Mouse (Mus musculus) kidney, adult 11 months (tissue): Measurements from ENCODE around the gene Idnk.
"Not testable (repeated sequence)": the region's sequence is repeated elsewhere in the genome, so short reads cannot be mapped to it uniquely, and the experiment has no call there.

Experiments
- DNase-seq: peaks from one replicate; pipeline ENCODE4 v3.0.0; 2022

Gene Idnk

DNA sequence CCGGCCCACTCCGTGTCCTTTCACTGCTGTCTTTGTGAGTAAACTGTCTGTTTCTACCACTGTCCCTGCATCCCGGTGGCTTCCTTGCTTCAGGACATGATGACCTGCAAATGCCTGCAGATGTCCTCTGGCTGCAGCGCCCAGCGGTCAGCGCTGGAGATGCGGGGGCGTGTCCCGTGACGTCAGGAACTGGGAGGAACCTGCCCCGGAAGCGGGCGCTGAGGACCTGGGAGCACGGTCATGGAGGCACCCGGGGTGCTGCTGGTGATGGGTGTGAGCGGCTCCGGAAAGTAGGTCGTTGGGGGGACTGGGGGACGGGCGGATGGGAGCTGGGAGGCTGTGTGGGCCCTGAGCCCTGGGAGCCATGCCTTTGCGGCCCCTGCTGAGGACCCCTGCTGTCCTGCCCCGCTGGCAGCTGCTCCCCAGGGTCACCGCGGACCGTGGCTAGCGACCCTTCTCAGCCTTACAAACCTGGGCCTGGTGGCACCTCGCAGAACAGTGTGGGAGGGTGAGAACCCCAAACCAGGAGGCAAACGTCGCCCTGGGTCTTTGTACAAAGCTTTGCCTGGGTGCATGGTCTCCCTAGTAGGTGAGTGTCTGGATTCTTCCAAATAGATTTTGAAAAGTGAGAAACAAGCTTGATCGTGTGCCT, at the start of gene Idnk:
Gene Idnk, plus strand, starts transcription at position 203 of the 652 bp plus-strand sequence.
- peak; percentile 84 for DNase-seq

- no peak for DNase-seq
Measured at GRCm38 (mm10) chr13:58111306-58111705, 46.1 kb upstream of the Idnk start.

DNA sequence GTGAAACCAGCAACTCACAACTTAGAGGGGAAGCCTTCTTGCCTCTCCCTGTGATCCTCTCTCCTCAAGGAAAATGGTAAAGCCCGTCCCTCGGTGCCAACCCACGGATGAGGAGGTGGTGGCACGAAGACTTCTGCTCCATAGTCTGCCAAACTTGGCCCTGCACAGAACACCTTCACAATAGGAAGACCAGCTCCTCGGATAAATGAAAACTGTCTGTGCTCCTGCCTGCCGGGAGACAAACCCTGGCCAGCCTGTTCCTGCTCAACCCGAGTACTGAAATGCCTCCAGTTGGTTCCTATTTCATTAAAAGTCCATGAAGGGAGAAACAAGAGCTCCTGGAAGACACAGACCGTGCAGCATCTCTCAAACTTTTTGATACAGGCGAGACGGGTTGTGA, 45.3 kb upstream of the Idnk start:
- no peak for DNase-seq

- DNase-seq: no peak
Measured at GRCm38 (mm10) chr13:58112601-58113041, 44.8 kb upstream of the Idnk start.

DNA sequence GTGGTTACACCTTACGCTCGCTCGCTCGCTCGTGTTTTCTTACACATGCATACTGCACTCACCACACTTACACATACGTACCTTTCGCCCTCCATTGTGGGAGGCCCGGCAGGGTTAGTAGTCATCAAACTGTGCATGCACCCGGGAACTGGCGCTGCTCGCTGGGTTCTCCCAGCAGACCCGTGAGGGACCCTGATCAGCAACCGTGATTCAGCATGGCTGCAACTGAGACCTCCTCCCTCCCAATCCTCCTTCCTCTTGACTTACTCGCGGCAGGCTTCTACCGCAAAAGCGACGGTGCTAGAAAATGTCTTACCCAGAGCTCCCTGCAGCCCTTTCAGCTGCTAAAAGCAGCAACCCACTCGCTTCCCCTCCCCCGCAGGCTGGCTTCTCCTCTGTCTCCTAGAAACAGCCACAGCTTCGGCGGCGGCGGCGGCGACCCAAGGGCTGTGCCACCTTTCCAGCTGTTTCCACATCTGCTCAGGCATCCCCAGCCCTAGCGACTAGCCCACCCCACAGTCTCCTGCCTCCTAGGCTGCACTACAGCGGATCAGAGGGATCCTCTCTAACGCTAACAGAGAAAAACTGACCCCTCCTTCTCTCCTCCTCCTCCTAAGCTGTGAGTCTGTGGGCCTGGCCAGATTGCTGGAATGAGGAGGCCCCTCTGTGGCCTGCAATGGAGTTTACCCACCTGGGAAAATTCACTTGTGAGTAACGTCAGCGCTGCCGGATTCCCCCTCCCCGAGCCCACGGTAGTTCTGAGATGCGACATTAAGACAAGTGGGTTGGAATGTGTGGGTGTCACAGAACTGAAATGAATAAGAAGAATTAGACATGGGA, 44.2 kb upstream of the Idnk start, which contains the start of gene Klhl3:
Gene Klhl3, minus strand, starts transcription at position 532 of the 840 bp plus-strand sequence.
- DNase-seq: peak; percentile 53

DNA sequence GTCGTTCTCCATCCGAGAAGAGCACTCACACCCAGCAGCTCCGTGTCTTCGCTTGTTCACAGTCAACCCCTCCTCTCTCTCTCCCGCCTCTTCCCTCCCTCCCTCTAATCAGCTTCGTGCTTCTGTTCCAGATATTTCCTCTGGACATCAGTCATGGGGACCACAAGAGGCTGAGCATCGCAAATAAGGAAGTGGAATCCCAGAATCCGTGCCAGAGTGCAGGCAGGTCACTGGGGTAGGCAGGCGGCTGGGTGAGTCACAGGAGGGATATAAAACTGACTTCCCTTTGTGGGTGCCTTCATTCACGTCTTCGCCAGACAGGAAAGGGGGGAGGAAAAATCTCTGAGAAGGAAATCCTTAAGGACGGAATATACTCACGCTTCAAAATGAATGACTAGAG, 42.2 kb upstream of the Idnk start:
- peak; percentile 59 for DNase-seq

DNA sequence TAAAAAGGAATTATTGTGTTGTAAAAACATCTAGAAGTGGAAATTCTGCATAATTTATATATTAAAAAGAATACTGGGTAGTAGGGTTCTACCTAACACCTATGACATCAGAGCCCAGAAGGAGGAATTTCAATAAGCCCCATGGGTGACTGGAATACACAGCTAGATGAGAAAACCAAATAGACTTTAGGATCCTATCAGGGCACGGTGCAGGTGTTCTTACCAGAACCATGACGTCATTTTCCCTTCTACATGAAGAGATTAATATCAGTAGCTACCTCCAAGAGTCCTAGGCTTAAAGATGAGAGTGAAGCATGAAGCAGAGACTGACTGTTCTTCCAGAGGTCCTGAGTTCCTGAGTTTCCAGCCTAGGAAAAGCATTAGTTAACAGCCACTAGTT, 40.6 kb upstream of the Idnk start:
- no peak for DNase-seq

GRCm38 (mm10) chr13:58117318-58118017, 40.0 kb upstream of the Idnk start:
- peak; percentile 34 for DNase-seq

DNA sequence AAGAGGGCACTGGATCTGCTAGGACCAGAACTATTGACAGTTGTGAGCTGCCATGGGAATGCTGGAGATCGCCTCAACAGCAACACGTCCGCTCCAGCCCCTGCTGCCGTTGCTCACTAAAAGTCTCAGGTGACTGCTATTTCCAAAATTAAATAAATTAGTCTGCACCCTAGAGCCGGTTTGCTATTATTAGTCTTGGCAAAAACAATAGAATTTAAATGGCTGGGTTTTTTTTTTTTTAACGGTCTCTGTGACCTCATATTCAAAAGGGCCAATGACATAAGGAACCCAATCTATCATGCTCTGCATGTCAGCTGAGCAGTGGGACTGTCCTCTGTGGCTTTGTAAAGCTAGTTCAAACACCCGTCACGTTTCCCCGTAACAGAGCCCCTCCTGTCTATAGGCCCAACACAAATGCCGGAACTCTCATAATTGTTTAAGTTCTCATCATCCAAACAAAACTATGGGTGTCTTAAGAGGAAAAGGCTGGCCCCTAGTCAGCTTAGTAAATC, 34.6 kb upstream of the Idnk start:
- peak; percentile 70 for DNase-seq

DNA sequence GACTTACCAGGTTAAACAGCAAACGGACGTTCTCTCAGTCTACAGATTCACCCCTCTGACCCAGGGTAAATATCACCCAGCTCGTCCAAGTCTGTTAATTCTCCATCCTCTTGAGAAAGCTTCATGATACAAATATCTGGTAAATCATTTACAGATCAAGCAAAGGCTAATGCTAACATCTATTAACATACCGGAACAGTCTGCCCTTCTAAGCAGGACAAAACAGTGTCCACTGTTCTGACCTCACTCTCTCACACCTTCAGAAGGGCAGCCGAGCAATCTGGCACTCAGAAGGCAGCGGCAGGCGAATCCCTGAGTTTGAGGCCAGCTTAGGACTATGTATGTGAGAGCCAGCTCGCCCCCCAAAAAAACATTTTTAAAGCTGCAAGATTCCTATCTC, 34.1 kb upstream of the Idnk start:
- DNase-seq: peak; percentile 84

DNA sequence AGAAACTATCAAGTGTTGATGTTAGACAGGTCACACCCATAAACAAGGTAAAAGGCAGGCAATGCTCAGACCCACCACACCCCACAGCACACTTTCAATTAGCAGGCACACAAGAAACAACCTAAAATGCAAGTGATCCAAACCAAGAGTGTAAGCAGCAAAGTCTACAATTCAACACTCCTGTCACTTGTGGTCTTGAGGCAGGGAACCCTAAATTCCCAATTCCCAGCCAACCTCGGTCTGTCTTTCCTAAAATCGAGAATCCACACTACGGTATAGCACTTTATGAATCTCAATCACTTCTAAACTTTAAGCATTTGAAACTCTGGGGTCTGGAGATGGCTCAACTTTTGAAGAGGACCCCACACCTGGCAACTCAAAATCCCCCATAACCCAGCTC, 33.2 kb upstream of the Idnk start:
- no peak for DNase-seq

DNA sequence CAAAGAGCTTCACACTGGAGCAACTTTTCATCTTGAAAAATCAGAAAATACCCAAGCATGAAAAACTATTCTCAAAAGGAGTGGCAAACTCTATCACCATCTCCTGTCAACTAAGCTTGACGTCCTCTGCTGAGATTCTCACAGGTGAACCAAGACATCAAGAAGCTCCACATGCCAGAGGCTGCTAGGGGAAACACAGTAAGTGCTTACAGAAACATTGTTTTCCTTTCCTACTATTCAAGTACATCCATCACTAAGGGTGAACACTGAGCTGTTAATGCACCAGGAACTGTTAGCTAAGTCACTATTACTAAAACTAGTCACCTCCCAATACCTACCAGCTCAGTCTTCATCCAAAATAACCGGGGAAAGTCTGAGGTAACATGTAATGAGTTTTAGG, 32.5 kb upstream of the Idnk start:
- no peak for DNase-seq

DNA sequence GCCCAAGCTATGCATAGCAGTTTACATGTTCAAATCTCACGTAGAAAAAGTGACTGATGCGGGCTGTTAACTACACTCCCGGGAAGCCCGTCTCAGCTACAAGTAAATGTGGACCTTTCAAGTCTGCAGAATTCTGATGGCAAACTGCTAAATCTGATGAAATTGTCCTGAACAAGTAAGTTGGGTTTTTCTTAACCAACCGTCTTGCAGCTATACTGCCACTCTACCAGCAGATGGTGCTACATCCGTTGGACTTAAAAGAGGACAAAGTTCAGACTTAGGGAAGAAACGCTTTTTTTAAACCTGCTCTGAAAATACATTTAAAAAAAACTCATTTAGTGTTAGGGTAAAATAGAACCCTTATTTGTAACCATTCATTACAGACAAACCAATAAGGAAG, 31.3 kb upstream of the Idnk start:
- DNase-seq: peak; percentile 48

- no peak for DNase-seq
Measured at GRCm38 (mm10) chr13:58126862-58127765, 30.3 kb upstream of the Idnk start.

- DNase-seq: peak; percentile 44
Measured at GRCm38 (mm10) chr13:58127766-58128361, 29.6 kb upstream of the Idnk start.

GRCm38 (mm10) chr13:58128396-58128767, 29.1 kb upstream of the Idnk start, which contains the start of gene Hnrnpa0:
Gene Hnrnpa0 (minus strand): TSS chr13:58128556.
- DNase-seq: peak; percentile 90

GRCm38 (mm10) chr13:58128768-58129671, 28.4 kb upstream of the Idnk start:
- peak; percentile 96 for DNase-seq

DNA sequence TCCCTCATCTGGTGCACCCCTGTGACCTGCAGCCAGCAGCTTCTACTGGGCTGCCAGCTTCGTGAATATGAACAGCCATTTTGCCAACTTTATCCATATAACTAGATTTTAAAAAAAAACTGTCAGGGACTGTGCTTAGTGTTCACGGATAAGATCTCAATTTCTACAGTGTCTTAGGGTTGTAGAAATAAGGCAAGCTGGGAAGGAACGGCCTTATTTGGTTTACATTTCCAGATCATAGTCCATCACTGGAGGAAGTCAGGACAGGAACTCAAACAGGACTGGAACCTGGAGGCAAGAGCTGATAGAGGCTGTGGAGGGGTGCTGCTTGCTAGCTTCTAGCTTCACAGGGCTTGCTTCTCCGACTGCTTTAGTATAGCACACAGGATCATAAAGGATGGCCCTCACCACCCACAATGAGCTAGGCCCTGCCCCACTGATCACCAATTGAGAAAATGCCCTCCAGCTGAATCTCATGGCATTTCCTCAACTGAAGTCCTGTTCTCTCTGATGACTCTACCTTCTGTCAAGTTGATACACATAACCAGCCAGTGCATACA, 27.7 kb upstream of the Idnk start:
- peak; percentile 24 for DNase-seq

GRCm38 (mm10) chr13:58131692-58132091, 25.8 kb upstream of the Idnk start:
- DNase-seq: no peak

DNA sequence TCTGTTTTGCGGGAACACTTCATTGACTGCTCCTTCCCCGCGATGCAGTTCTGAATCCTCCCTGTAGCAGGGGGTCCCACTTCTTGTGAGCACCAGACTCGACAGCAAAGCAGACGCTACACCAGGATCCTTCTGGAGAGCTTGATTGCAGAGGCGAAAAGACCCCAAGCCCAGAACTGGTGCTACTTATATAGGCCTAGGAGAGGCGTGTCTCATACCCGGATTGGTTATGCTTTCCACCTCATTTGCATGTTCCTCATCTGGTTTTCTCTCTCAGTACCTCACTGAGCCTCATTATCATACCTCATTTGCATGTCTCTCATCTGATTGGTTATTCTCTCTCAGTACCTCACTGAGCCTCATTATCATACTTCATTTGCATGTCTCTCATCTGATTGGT, 10.8 kb upstream of the Idnk start:
- DNase-seq: not testable (repeated sequence)
